Mouse (Mus musculus): Measurements from ENCODE around the gene Grap2. TPM values are rescaled to one million over a fixed set of nuclear protein-coding genes. Genes with fewer than 3 reads are reported as not detected.

The Grap2 gene
- total RNA-seq (2021): under 1 TPM; 0.32 to 0.75 TPM
- long read RNA-seq, experiment 1: 0 reads
- long read RNA-seq, experiment 2, partial matches to known transcripts: 0 of 1 reads
- long read RNA-seq, experiment 2, other reads (novel, unspliced or antisense): 1 of 1 reads

- no peak for DNase-seq (ENCODE audit: low spot score in 2 of 2)
These were observed at the start of gene Grap2 for GRCm38 (mm10) chr15:80572291-80572690. Gene Grap2 (plus strand): TSS chr15:80572594.

- DNase-seq (ENCODE audit: low spot score in 2 of 2): no peak
These were observed 42.2 kb upstream of the Grap2 start for GRCm38 (mm10) chr15:80529955-80530869.

DNA sequence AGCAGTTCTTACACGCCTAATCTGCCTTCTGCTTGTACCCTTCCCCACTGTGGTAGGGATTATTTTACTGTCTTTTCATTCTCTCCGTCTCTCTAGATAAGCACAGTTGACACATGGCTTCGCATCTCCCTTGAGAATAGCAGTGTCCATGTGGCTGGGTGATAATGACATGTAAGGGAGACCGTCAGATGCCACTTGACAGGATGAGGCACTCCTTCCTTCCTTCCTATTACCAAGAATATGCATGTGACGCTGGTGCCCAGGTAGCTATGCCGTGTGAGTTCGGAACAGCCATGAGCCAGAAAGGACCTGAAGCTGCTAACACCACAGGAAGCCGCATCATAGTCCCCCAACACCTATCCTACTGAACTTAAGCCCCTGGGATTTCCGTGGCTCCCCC, 41.4 kb upstream of the Grap2 start:
- no peak for DNase-seq (ENCODE audit: low spot score in 2 of 2)

DNA sequence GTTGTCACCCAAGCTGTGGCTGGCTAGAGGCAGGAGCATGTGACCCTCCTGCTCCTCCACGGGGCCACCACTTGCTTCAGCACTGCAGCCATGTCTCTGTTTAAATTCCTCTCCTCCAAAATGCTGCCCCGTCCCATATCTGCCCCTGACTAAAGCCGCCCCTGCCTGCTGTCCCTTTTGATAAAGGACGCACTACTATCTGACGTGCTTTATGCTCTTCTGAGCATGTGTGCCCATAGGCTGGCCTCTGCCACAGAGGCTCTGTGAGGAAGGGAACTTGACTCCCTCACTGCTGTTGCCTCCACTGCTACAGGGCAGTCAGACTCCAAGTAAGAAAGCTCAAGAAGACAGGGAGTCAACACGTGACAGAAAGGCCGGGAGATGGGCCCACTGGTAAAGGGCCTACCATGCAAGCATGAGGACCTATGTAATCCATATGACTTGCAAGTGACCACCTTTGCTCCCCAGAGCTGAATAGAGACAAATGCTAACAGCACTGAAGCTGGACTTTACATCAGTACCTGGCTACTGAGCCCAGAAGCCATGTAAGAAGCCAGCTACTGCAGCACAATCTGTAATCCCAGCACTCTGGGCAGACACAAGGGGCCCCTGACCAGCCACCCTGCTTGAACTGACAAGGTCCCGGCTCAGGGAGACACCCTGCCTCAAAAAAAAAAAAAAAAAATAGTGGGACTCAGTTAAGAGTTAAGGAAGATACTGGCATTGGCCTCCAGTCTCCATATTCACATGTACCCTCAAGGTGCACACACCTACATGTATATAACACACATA, 39.9 kb upstream of the Grap2 start:
- no peak for DNase-seq (ENCODE audit: low spot score in 2 of 2)

DNA sequence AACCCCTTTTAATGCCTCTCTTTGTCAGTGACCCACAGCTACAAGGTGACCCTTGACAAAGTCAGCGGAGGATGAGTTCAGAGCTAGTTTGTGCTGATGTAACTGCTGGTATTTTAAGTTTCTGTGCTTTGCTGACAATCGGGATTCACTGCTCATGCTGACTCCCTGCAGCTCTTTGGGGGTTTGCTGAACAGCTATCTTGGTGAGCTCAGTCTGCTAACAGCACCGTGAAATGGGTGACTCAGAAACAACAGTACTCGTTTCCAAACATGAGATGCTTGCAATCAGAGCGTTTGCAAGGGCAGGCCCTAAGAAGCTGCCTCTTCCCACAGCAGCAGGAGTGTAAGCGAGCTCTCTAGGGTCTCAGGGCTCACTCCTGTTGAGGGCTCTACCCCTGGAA, 39.1 kb upstream of the Grap2 start:
- DNase-seq (ENCODE audit: low spot score in 2 of 2): no peak

GRCm38 (mm10) chr15:80536051-80536450, 36.3 kb upstream of the Grap2 start:
- DNase-seq (ENCODE audit: low spot score in 2 of 2): no peak

GRCm38 (mm10) chr15:80538075-80538474, 34.3 kb upstream of the Grap2 start:
- DNase-seq (ENCODE audit: low spot score in 2 of 2): no peak

DNA sequence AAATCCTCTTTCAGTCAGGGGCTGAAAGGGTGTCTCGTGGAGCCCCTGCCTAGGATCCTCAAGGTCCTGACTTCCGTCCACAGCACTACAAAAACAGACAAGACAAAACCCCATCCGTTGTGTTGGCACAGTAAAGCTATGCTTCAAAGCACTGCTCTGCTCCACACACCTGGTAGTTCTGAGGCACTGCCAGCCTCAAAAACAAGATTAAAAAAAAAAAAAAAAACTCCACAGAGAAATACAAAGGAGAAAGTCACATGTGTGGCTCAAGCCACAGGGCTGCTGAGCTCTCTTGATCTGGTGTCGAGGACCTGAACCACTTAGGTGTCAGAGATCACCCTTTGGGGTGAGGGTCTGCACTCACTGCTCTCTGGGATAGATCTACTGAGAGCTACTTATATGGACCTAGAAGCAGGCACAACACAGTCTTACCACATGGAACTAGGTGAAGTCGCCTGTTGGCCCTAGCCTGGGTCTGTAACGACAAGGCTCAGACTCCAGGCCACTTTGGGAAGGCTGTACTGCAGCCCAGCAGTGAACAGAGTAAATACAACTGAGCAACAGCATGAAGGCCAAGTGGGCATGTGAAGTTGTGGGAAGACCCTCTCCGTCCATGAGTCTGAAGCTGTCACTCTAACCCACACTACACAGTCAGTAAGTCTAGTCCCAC, 33.6 kb upstream of the Grap2 start:
- no peak for DNase-seq (ENCODE audit: low spot score in 2 of 2)

DNA sequence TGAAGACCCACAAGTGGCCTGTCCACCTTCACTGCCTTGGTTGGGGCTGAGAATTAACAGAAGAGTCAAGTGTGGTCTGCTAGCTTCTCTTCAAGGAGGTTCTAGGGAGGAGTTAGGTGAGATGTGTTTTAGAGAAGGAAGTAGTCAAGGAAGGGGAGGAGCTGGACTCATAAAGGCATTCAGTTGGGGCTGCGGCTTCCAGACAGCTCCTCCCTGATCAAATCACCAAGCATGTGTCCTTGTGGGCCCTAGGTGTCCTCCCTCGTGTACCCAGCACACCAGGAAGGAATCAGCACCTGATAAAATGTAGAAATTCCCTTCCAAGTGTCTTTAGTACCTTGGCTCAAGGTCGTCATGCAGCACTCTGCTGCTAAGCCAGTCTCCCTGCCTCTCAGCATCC, 28.3 kb upstream of the Grap2 start:
- no peak for DNase-seq (ENCODE audit: low spot score in 2 of 2)

DNA sequence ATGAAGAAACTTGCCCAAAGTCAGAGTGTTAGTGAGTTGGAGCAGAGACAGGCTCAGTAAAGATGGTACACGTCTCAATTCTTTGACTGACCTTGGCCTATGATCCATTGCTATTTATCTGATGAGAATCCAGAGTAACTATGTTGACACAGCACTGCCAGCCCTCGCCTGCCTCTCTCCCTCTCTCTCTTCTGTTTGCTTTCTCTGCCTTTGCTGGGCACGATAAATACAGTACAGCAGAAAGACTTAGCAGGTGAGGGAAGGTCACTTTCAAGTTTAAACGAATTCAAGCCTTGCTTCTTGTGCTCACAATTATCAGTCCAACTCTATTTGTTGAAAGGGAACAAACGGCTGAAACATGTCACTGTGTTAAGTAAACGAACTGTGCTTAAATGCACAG, 27.0 kb upstream of the Grap2 start:
- DNase-seq (ENCODE audit: low spot score in 2 of 2): no peak

- no peak for DNase-seq (ENCODE audit: low spot score in 2 of 2)
These were observed 17.3 kb upstream of the Grap2 start for GRCm38 (mm10) chr15:80554860-80555822.

DNA sequence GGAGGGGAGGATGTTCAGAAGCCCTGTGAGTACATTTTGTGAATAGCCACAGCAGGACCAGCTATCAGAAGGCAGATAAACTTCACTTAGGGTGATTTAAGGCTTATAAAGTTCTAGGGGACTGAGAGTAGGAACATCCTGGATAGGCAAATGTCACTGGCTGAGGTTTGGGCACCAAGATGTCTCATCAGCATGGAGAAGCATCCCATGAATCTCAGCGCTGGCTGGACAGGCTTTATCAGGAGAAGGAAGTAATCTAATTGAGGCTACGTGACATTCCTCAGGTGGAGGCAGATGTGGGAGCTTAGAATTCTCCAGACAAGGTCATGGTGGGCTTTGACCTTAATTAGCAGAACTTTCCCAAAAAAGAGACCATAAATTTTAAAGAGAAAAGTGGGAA, 16.4 kb upstream of the Grap2 start:
- DNase-seq (ENCODE audit: low spot score in 2 of 2): no peak

GRCm38 (mm10) chr15:80557745-80558144, 14.6 kb upstream of the Grap2 start:
- DNase-seq (ENCODE audit: low spot score in 2 of 2): no peak

GRCm38 (mm10) chr15:80559534-80559933, 12.9 kb upstream of the Grap2 start:
- no peak for DNase-seq (ENCODE audit: low spot score in 2 of 2)

- DNase-seq (ENCODE audit: low spot score in 2 of 2): no peak
These were observed 12.4 kb upstream of the Grap2 start for GRCm38 (mm10) chr15:80559978-80560377.

DNA sequence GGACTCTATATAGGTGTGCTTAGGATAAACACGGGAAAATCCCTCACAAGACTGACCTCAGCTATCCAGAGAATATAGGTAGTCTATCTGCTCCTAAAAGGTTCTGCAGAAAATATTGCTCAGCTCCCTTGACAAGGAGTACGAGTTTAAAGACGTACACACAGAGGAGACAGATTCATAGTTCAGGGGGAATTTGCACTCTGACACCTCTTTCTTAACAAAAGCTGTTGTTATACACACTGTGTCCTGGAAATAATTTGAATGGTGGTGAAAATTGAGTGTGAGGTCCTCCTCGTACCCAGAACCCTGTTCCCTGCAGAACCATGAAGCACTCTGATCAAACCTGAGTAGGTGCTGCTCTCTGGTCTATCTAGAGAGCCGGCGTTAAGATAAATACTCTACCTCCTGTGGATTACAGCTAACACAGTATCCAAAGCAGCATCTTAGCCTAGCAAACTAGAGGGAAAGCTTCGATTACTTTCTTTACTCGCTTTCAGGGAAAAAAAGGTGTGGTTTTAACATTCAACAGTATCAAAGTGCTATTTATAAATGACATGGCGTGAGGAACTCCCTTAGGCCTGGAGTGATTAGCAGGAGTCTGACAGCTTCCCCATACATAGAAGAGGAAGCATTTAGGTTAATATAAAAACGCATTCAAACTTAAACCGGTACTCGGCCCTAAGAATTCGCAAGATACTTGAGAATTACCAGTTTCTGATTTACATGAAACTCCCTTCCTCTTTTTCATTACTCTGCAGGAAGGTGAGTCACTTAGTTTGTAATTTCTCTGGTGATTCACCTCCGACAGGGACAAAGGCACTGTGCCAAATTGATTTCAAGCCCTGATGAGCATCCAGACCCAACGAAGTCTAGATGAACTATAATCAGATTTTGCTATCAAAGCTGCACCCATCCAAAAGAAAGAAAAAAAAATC, 11.5 kb upstream of the Grap2 start:
- no peak for DNase-seq (ENCODE audit: low spot score in 2 of 2)

- DNase-seq (ENCODE audit: low spot score in 2 of 2): no peak
These were observed 9.9 kb upstream of the Grap2 start for GRCm38 (mm10) chr15:80562446-80562845.

GRCm38 (mm10) chr15:80563634-80564208, 8.7 kb upstream of the Grap2 start:
- DNase-seq (ENCODE audit: low spot score in 2 of 2): no peak

All from gastrocnemius, postnatal 4 days (tissue).